Mouse (Mus musculus) small intestine, adult 2 months (tissue): ENCODE results near the gene Mars2.

Experiments used
- CTCF ChIP-seq: fragments of 200-500 bp; IDR thresholded peaks from 2 replicates; pipeline ENCODE4 v1.5.1; 2012; ENCODE audit warnings: low read depth, mild to moderate bottlenecking, control low read depth, inconsistent platforms, low read length, moderate library complexity, mixed read lengths; ENCODE audit not compliant: insufficient replicate concordance, insufficient read length; ENCODE audit errors: extremely low read depth
- POLR2A ChIP-seq: fragments of 200-500 bp; IDR thresholded peaks from 2 replicates; pipeline ENCODE4 v1.6.1; 2012; ENCODE audit warnings: low read depth, mild to moderate bottlenecking, control low read depth, inconsistent platforms, low read length, moderate library complexity

DNA sequence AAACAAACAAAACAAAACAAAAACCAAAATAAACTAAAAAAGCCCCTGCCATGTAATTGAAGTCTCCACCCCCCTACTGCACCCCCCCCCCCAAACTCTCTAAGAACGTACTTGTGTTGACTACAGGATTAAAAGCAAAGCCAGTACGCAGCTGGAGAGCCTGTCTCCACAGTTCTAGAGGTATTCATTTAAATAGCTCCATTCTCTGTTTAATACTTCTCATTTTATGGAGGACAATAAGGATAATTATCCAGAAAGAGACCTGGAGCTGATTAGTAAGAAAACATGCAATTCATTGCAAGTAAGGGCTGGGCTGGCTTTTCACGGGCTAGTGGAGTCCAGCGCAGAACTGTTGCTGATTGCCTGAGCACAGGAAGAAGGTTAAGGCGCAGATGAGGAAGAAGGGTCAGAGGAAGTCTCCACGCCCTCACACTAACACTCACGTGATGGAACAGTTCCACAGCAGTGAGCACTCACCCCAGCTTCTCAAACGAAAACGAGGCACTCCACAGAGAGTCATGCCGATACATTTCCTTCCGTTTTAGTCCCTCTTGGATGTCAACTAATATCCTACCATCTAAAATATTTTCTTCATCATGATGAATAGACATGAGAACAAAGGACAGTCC lies 21.7 kb upstream of the Mars2 start:
- no peak for TF ChIP-seq POLR2A
- TF ChIP-seq CTCF: no peak
